Mouse (Mus musculus): ENCODE data around the gene Tfe3.
"Not testable (repeated sequence)": the region's sequence is repeated elsewhere in the genome, so short reads cannot be mapped to it uniquely, and the experiment has no call there.

The Tfe3 gene

GRCm38 (mm10) chrX:7762137-7762920, at the start of gene Tfe3:
TSS of gene Tfe3 (plus strand) at chrX:7762560.
- peak; percentile 86 to 92 for DNase-seq

GRCm38 (mm10) chrX:7713764-7714134, 48.6 kb upstream of the Tfe3 start:
- DNase-seq: not testable (repeated sequence)

DNA sequence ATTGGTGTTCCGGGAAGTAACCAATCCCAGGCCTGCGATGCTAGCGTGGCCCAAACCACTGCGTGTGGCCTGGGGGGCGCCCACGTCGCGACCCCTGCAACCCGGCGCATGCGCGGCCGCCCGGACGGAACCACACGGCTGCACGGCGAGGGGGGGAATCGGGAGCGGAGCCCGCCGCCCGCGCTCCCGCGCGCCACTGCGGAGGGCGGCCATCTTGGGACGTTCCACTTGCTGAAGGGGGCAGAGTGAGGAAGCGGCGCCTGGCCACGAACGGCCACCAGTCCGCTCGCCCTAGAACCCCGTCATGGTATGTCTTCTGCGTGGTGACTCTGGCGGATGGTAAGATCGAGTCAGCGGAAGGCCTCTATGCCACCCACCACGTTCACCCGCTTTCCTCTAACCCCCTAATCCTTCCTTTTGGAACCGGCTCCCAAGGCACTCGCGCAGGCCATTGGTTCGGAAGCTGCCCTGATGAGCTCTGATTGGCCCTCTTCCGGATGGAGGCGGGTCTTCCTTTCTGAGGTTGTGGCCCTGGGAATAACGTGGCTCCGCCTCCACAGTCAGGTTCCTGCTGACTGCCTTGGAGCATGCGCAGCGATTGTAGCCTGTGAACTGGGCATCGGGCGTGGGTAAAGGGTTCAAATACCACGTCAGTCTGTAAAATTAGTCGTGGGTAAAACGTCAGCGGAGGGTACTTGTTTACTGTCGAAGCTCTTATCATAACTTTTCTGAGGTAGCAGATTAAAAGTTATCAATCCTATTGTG, 48.0 kb upstream of the Tfe3 start, which contains the start of gene Wdr45:
Wdr45 (plus strand) TSS at position 199 of the 765 bp plus-strand sequence.
- DNase-seq: peak; percentile 91 to 94

GRCm38 (mm10) chrX:7716058-7716457, 46.3 kb upstream of the Tfe3 start:
- not testable (repeated sequence) for DNase-seq

- peak; percentile 75 for DNase-seq
These were observed 40.7 kb upstream of the Tfe3 start, which contains the start of gene Gm45208 for GRCm38 (mm10) chrX:7721514-7722281. TSS of gene Gm45208 (plus strand) at chrX:7722245.

DNA sequence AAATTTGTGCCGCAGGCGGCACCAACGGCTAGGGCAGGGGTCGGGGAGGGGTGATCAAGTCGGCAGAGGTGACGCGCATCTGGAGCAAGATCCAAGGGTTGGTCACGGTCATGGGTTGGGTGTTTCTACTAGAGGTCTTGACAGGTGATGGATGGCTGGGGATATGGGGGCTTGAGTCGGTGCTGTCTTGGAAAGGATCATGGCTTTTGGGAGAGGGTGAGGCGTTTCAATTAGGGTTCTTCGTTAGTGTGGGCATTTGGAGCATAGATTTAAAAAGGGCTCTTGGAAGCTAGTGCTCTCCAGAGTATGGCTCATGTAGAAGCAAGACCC, 40.1 kb upstream of the Tfe3 start:
- DNase-seq: no peak

DNA sequence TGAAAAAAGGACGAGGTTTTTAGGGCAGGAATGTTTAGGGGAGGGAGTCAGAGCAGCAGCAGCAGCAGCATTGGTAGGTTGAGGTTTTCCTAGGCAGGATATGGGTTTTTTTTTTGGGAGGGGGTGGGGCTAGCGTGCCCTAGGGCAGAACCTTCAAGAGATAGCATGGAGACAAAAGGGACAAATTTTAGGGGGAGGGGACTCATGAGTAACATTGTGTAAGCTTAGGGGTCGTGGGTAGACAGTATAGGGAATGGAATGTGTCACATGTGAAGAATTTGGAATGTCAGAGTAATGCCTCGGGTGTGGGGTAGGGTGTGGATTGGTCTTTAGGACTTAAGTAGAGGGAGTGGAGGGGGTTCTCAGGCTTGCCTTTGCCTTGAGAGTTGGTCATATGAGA, 39.7 kb upstream of the Tfe3 start:
- DNase-seq: no peak

GRCm38 (mm10) chrX:7724135-7724534, 38.2 kb upstream of the Tfe3 start:
- DNase-seq: no peak

DNA sequence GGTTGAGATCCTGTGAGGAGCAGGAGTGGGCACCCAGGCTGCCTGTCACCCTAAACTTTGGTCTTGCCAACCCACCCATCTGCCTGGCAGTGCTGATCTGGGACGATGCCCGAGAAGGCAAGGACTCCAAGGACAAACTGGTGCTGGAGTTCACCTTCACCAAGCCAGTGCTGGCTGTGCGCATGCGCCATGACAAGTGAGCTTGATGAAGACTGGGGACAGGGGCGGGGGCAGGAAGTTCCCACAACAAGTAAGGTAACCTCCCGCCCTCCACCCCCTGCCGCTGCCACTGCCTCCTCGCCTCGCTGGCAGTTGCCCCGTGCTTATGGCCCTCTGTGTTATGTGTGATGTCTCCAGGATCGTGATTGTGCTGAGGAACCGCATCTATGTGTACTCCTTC, 36.5 kb upstream of the Tfe3 start:
- DNase-seq: no peak

DNA sequence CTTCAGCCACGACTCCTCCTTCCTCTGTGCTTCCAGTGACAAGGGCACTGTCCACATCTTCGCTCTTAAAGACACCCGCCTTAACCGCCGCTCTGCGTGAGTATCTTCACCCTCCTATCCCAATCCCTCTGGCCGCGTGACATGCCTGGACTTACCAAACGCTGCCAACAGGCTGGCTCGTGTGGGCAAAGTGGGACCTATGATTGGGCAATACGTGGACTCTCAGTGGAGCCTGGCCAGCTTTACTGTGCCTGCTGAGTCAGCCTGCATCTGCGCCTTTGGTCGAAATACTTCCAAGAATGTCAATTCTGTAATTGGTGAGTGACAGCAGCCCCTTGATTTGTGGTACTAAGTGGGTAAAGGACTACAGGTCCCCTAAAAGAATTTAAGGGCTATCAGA, 35.2 kb upstream of the Tfe3 start:
- DNase-seq: no peak

GRCm38 (mm10) chrX:7728215-7728921, 34.0 kb upstream of the Tfe3 start, which contains the start of gene Praf2:
TSS of gene Praf2 (plus strand) at chrX:7728439.
- peak; percentile 78 to 83 for DNase-seq

DNA sequence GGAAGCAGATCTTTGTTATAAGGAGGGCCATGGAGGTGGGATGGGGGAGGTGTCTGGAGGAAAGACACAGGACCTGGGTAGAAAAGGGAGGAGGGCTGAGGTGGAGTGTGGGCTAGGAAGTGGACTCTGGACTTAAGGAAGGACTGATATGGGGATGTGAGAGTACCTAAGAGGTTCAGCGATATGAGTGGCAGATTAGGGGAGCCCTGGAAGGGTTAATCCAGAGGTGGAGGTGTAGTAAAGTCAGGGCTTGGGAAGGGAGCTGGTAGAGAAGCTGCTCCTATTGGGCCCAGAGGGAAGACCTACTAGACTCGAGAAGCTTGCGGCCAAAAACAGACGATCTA, 33.5 kb upstream of the Tfe3 start:
- no peak for DNase-seq

DNA sequence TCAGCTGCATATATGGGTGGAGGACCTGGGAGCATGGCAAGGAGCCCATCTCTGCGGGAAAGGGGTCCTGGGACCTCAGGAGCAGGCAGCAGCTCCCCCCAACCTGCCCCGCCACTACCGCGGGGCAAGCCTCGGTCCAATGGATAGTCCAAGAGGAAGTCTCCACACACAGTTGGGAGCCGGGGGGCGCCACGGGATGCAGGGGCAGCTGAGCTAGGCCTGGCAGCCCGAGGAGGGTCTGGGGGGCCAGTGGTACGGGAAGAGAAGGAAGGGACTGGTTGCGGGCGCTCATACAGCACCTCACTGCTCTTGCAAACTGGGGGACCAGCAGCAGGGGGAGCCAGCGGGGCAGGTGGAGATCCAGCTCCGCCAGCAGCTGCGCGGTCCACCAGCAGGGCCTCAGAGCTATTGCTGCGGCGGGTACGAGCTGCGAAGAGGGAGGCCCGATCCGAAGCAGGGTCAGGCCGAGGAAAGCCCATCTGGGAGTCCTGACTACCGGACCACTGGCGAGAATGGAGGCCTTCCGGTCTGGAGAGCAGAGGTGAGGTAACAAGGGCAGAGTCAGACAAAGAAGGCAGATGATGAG, 28.7 kb upstream of the Tfe3 start:
- DNase-seq: peak; percentile 64 to 79

- DNase-seq: peak; percentile 90 to 93
These were observed 22.9 kb upstream of the Tfe3 start for GRCm38 (mm10) chrX:7739336-7740081.

- DNase-seq: peak in 1 of 2 experiments; percentile 37
These were observed 22.1 kb upstream of the Tfe3 start for GRCm38 (mm10) chrX:7740082-7740819.

GRCm38 (mm10) chrX:7741103-7741502, 21.3 kb upstream of the Tfe3 start:
- DNase-seq: peak; percentile 67 to 72

DNA sequence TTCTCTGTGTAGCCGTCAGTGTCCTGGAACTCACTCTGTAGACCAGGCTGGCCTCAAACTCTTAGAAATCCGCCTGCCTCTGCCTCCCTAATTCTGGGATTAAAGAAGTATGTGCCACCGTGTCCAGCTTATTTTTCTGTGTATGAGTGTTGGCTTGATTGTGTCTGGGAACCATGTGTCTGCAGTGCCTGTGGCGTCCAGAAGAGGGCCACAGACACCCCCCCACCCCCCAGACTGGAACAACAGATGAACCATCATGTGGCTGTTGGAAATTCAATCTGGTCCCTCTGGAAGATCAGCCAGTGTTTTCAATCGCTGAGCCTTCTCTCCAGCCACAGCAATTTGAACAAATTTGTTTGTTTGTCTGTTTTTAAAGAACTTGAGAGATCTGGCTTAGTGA, 18.9 kb upstream of the Tfe3 start:
- no peak for DNase-seq

DNA sequence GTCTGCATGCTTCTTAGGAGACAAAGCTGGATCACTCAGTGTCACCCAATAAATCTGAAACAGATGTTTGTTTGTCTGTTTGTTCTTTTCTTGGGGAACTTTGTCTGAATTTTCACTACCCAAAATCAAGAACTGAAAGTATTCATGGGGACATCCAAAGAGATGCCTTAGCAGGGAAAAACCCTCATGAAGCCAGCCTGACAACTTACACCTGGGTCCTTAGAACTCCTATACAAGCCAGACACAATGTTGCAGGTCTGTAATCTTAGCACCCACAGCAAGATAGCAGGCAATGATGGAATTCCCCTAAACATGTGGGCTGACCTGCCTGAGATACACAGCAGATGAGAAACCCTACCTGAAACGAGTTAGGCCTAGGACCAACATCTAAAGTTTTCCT, 17.4 kb upstream of the Tfe3 start:
- no peak for DNase-seq

DNA sequence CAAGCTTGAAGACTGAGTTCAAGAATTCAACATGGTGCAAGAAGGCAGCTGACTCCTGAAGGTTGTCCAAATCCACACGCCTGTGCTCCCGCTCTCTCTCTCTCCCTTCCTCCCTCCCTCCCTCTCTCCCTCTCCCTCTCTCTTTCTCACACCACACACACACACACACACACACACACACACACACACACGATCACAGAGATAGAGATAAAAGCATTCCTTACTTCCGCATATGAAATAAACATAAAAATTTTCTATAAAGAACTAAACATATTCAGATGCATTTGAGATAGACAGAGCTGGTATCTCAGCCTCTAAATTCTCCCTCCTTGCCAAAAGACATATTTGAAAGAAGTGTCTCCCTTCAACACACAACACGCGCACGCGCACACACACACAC, 16.9 kb upstream of the Tfe3 start:
- DNase-seq: no peak

- DNase-seq: peak; percentile 83 to 89
These were observed 11.8 kb upstream of the Tfe3 start, which contains the start of gene Ccdc120 for GRCm38 (mm10) chrX:7750432-7751116. TSS of gene Ccdc120 (minus strand) at chrX:7750905.
